In the genomic region with DNA sequence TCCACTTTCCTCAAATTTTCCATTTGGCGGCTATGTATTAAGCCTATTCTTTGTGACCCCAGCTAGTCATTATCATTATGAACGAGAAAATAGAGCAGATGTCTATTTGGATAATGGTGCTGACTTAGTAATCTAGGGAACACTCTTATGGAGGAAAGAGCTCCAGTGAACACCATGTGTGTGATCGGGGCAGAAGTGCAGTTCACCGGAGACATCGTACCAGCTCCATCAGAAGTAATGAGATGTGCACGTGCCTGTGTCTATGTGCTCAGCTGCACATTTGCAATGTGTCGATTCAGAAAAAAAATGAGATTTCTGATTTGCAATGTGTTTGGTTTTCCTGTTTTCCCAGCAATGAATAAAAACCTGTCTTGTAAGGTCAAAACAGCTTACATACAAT, we compare ENCODE assay signal across 29 mouse cellular contexts.
DNase-seq lines count a peak whose midpoint lies in the region; ATAC-seq lines count a peak whose summit lies in the region.
"Had no signal": no experiment of that assay in that cellular context is flagged by ENCODE, and none has a peak within 500 bp of the region (broad histone marks: within the 10 kb centered on the region; RNA-seq: fewer than 3 reads in every experiment).

No protein-coding gene starts in this region.

- DNase-seq in forebrain, embryonic 14.5 days (ENCODE audit: low spot score) = peak; percentile 21
- DNase-seq in forebrain, embryonic 11.5 days (ENCODE audit: low spot score) = no peak
- peak; percentile 9 for DNase-seq in midbrain, embryonic 14.5 days
- DNase-seq in kidney, adult 9 months = no peak
- DNase-seq: adrenal gland, postnatal 10 days; adrenal gland, postnatal 36 days; B cell, adult 2 months; cerebellum, adult 11 months; cerebellum, adult 2 months; cerebellum, adult 9-11 months; cerebellum, postnatal 25 days; gastrocnemius, postnatal 10 days; gastrocnemius, postnatal 36 days; heart, adult 2 months; heart, postnatal 14 days; heart, postnatal 4 days had no signal

- 66% methylated on average over 7 of the region's 7 CpGs for WGBS in forebrain, embryonic 14.5 days
- WGBS in forebrain, embryonic 11.5 days = 80% methylated on average over 7 of the region's 7 CpGs
- WGBS in midbrain, embryonic 14.5 days = 75% methylated on average over 7 of the region's 7 CpGs
- 64% methylated on average over 7 of the region's 7 CpGs for WGBS in midbrain, embryonic 15.5 days
- 55% methylated on average over 7 of the region's 7 CpGs for WGBS in forebrain, embryonic 16.5 days

- H3K27ac ChIP-seq in forebrain, embryonic 14.5 days (ENCODE audit: low read depth, low read length) = no peak overlapping the region
- H3K27ac ChIP-seq in forebrain, embryonic 11.5 days (ENCODE audit: low read depth, low read length) = no peak overlapping the region
- H3K27ac ChIP-seq in midbrain, embryonic 14.5 days (replicated peaks; ENCODE audit: low read depth, low read length) = no peak overlapping the region
- no peak overlapping the region for H3K27ac ChIP-seq in midbrain, embryonic 15.5 days
- H3K27ac ChIP-seq in forebrain, embryonic 16.5 days (ENCODE audit: low read length) = no peak overlapping the region
- H3K27ac ChIP-seq: embryonic facial prominence, embryonic 12.5 days; embryonic facial prominence, embryonic 15.5 days; heart, adult 2 months; heart, embryonic 10.5 days; heart, embryonic 13.5 days; hindbrain, embryonic 14.5 days; hindbrain, postnatal 0 days had no signal

- ATAC-seq in forebrain, embryonic 14.5 days = 0 out of 2 replicates have a peak, but pooled peaks have one; percentile 40
- ATAC-seq in forebrain, embryonic 11.5 days (replicated peaks; ENCODE audit: low FRiP score) = no peak
- no peak for ATAC-seq in midbrain, embryonic 14.5 days (ENCODE audit: low FRiP score, low TSS enrichment)
- no peak for ATAC-seq in midbrain, embryonic 15.5 days (replicated peaks)
- peak; percentile 55; the same call in 1 of the 2 replicates for ATAC-seq in forebrain, embryonic 16.5 days
- ATAC-seq: hindbrain, postnatal 0 days; inflammation-experienced regulatory T-cells, adult 6 months; intestine, embryonic 16.5 days; Patski had no signal

- no peaks in the 10 kb centered on the region for H3K27me3 ChIP-seq in forebrain, embryonic 14.5 days (replicated peaks; ENCODE audit: control insufficient read depth, insufficient read depth, low read length)
- H3K27me3 ChIP-seq in forebrain, embryonic 11.5 days (ENCODE audit: control insufficient read depth, insufficient read depth, low read length) = no peaks in the 10 kb centered on the region
- H3K27me3 ChIP-seq in midbrain, embryonic 14.5 days (ENCODE audit: control insufficient read depth, insufficient read depth, low read length) = no peaks in the 10 kb centered on the region
- H3K27me3 ChIP-seq in midbrain, embryonic 15.5 days (replicated peaks) = no peaks in the 10 kb centered on the region
- H3K27me3 ChIP-seq in forebrain, embryonic 16.5 days (replicated peaks; ENCODE audit: control insufficient read depth, insufficient read depth, low read length) = no peaks in the 10 kb centered on the region
- H3K27me3 ChIP-seq: CH12.LX; embryonic facial prominence, embryonic 12.5 days; embryonic facial prominence, embryonic 15.5 days; heart, embryonic 13.5 days; Patski had no signal

- no peak overlapping the region for H3K9ac ChIP-seq in forebrain, embryonic 14.5 days (ENCODE audit: low read length)
- no peak overlapping the region for H3K9ac ChIP-seq in forebrain, embryonic 11.5 days (ENCODE audit: low read length)
- no peak overlapping the region for H3K9ac ChIP-seq in midbrain, embryonic 14.5 days (replicated peaks; ENCODE audit: low read length)
- no peak overlapping the region for H3K9ac ChIP-seq in midbrain, embryonic 15.5 days
- no peak overlapping the region for H3K9ac ChIP-seq in forebrain, embryonic 16.5 days (replicated peaks; ENCODE audit: low read depth, low read length)
- H3K9ac ChIP-seq: embryonic facial prominence, embryonic 12.5 days; embryonic facial prominence, embryonic 15.5 days; heart, embryonic 13.5 days; hindbrain, embryonic 14.5 days had no signal

- no peaks in the 10 kb centered on the region for H3K36me3 ChIP-seq in forebrain, embryonic 14.5 days (ENCODE audit: control insufficient read depth, insufficient read depth, low read length)
- no peaks in the 10 kb centered on the region for H3K36me3 ChIP-seq in forebrain, embryonic 11.5 days (ENCODE audit: control insufficient read depth, insufficient read depth, low read length)
- H3K36me3 ChIP-seq in midbrain, embryonic 14.5 days (ENCODE audit: control insufficient read depth, insufficient read depth, low read length) = no peaks in the 10 kb centered on the region
- no peaks in the 10 kb centered on the region for H3K36me3 ChIP-seq in midbrain, embryonic 15.5 days (replicated peaks)
- no peaks in the 10 kb centered on the region for H3K36me3 ChIP-seq in forebrain, embryonic 16.5 days (ENCODE audit: control insufficient read depth, insufficient read depth)
- H3K36me3 ChIP-seq: embryonic facial prominence, embryonic 12.5 days; embryonic facial prominence, embryonic 15.5 days; G1E; heart, embryonic 10.5 days; heart, embryonic 13.5 days had no signal

- no peak overlapping the region for H3K4me2 ChIP-seq in forebrain, embryonic 14.5 days (ENCODE audit: low read length)
- no peak overlapping the region for H3K4me2 ChIP-seq in forebrain, embryonic 11.5 days (ENCODE audit: low read depth, low read length, severe bottlenecking)
- H3K4me2 ChIP-seq in midbrain, embryonic 14.5 days (ENCODE audit: low read length) = no peak overlapping the region
- no peak overlapping the region for H3K4me2 ChIP-seq in midbrain, embryonic 15.5 days
- H3K4me2 ChIP-seq in forebrain, embryonic 16.5 days (ENCODE audit: low read length) = no peak overlapping the region
- H3K4me2 ChIP-seq: embryonic facial prominence, embryonic 12.5 days; embryonic facial prominence, embryonic 15.5 days; heart, embryonic 13.5 days; hindbrain, embryonic 14.5 days had no signal

- 0 out of 2 replicates have a peak, but pooled peaks cover 2% of the 10 kb centered on the region for H3K4me1 ChIP-seq in forebrain, embryonic 14.5 days (ENCODE audit: control insufficient read depth, insufficient read depth, low read length)
- H3K4me1 ChIP-seq in forebrain, embryonic 11.5 days (replicated peaks; ENCODE audit: control insufficient read depth, insufficient read depth, low read length) = no peaks in the 10 kb centered on the region
- H3K4me1 ChIP-seq in midbrain, embryonic 14.5 days (ENCODE audit: control insufficient read depth, insufficient read depth, low read length) = 0 out of 2 replicates have a peak, but pooled peaks cover 3% of the 10 kb centered on the region
- H3K4me1 ChIP-seq in midbrain, embryonic 15.5 days = peaks cover 5% of the 10 kb centered on the region
- peaks cover 7% of the 10 kb centered on the region for H3K4me1 ChIP-seq in forebrain, embryonic 16.5 days (replicated peaks; ENCODE audit: control insufficient read depth, insufficient read depth, low read length)

- no peak overlapping the region for H3K4me3 ChIP-seq in forebrain, embryonic 14.5 days (ENCODE audit: low read depth, low read length)
- H3K4me3 ChIP-seq in forebrain, embryonic 11.5 days (ENCODE audit: low read depth, low read length) = no peak overlapping the region
- no peak overlapping the region for H3K4me3 ChIP-seq in midbrain, embryonic 14.5 days (replicated peaks; ENCODE audit: low read depth, low read length)
- H3K4me3 ChIP-seq in midbrain, embryonic 15.5 days = no peak overlapping the region
- H3K4me3 ChIP-seq in forebrain, embryonic 16.5 days (replicated peaks; ENCODE audit: low read length) = no peak overlapping the region
- H3K4me3 ChIP-seq: embryonic facial prominence, embryonic 12.5 days; embryonic facial prominence, embryonic 15.5 days; heart, adult 2 months; heart, embryonic 10.5 days; heart, embryonic 13.5 days had no signal

- H3K9me3 ChIP-seq in forebrain, embryonic 14.5 days (replicated peaks; ENCODE audit: control insufficient read depth, low read length) = no peaks in the 10 kb centered on the region
- H3K9me3 ChIP-seq in forebrain, embryonic 11.5 days (ENCODE audit: control insufficient read depth, low read length) = no peaks in the 10 kb centered on the region
- H3K9me3 ChIP-seq in midbrain, embryonic 14.5 days (ENCODE audit: control insufficient read depth, low read length) = no peaks in the 10 kb centered on the region
- no peaks in the 10 kb centered on the region for H3K9me3 ChIP-seq in midbrain, embryonic 15.5 days
- H3K9me3 ChIP-seq in forebrain, embryonic 16.5 days (ENCODE audit: control insufficient read depth, low read length) = no peaks in the 10 kb centered on the region
- H3K9me3 ChIP-seq: embryonic facial prominence, embryonic 12.5 days; embryonic facial prominence, embryonic 15.5 days; G1E; heart, embryonic 10.5 days; heart, embryonic 13.5 days had no signal

Comparison
In these comparisons a context has a peak if more than half of its experiments do, and no peak if none do; other contexts are left out.
1. ATAC-seq: peak in forebrain, embryonic 14.5 days (single experiment) and forebrain, embryonic 16.5 days (single experiment); none in forebrain, embryonic 11.5 days (single experiment), midbrain, embryonic 14.5 days (single experiment) and midbrain, embryonic 15.5 days (single experiment).
2. DNase-seq: peak in forebrain, embryonic 14.5 days (single experiment) and midbrain, embryonic 14.5 days (single experiment); none in forebrain, embryonic 11.5 days (single experiment) and kidney, adult 9 months (single experiment).